Mouse (Mus musculus) neural tube, embryonic 12.5 days (tissue): ENCODE measurements around the gene Fut11. TPM values are rescaled to one million over a fixed set of nuclear protein-coding genes. Genes with fewer than 3 reads are reported as not detected.
A peak's percentile ranks its signal among the peaks of the same experiment; 100 is the strongest.

ENCODE experiments used
- ATAC-seq: fragments of 200-750 bp; cut with Nextera tagmentation; 2 replicates; pipeline ENCODE4 v1.8.0; 2017; ENCODE audit warnings: low read depth, mild to moderate bottlenecking, moderate TSS enrichment, moderate library complexity; ENCODE audit not compliant: low FRiP score
- H3K27ac ChIP-seq: fragments of 300-500 bp; sonication (generic); 2 replicates; pipeline ENCODE4 v1.5.1; 2016
- H3K27me3 ChIP-seq: fragments of 300-500 bp; sonication (generic); replicated peaks from 2 replicates; pipeline ENCODE4 v1.6.1; 2016; ENCODE audit warnings: mild to moderate bottlenecking
- H3K36me3 ChIP-seq: fragments of 300-500 bp; sonication (generic); 2 replicates; pipeline ENCODE4 v1.6.1; 2016; ENCODE audit warnings: mild to moderate bottlenecking
- H3K4me1 ChIP-seq: fragments of 300-500 bp; sonication (generic); 2 replicates; pipeline ENCODE4 v1.6.1; 2016
- H3K4me2 ChIP-seq: fragments of 300-500 bp; sonication (generic); replicated peaks from 2 replicates; pipeline ENCODE4 v1.6.1; 2016; ENCODE audit warnings: mild to moderate bottlenecking
- H3K4me3 ChIP-seq: fragments of 300-500 bp; sonication (generic); 2 replicates; pipeline ENCODE4 v1.5.1; 2016
- H3K9ac ChIP-seq: fragments of 300-500 bp; sonication (generic); 2 replicates; pipeline ENCODE4 v1.6.1; 2016; ENCODE audit warnings: mild to moderate bottlenecking
- H3K9me3 ChIP-seq: fragments of 300-500 bp; sonication (generic); 2 replicates; pipeline ENCODE4 v1.6.1; 2016; ENCODE audit warnings: mild to moderate bottlenecking
- WGBS: fragments of 180-500 bp; shearing (Covaris S2); methylation state at CpG from one replicate; pipeline ENCODE4 v1.1.7; 2016; 5-methylcytosine and 5-hydroxymethylcytosine counted together
- polyA plus RNA-seq: library from polyadenylated mRNA; unstranded; fragments of >200 nt; fragmentation: Nextera tagmentation; extraction: Ambion mirVana; gene quantifications from 2 replicates; pipeline ENCODE4 v1.2.1, GENCODE M21; 2016

Gene Fut11
- polyA plus RNA-seq, 1 experiment from 2014 or later = 28.6 TPM

DNA sequence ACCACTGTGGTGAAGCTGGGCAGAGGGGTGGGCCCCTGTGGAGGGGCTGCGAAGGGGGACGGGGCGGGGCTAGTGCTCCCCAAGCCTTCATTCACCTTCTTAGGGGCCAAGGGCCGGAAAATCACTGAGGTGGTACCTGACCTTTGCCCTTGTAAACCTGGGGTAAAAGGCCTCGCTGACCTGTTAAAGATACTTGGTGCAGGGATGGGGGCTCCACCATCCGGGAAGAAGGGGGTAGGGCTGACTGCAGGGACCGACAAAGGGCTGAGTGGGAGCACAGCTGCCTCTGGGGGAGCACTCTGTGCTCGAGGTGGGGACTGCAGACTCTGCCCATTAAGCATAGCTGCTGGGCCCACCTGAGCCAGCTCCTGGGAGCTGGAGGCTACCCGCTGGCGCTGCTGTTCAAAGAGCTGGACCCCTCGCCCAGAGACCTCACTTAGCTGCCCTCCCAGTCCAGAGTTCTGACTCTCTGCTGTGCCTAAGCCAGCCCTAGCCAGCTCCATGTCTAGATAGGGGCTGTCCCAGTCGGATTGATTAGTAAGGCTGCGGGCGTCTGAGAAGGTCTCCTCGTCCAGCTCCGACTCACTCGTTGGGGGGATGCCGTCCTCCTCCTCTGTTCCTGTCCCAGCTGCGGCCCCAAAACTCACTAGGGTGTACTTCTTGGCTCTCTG is 33.0 kb upstream of the Fut11 start:
- peak; percentile 62 for ATAC-seq
- Histone ChIP-seq H3K4me2 (peak overlapping the region; percentile 88), H3K9ac (peak overlapping the region; percentile 65), H3K4me3 (peak overlapping the region; percentile 46), H3K27ac (peak overlapping the region; percentile 22), H3K4me1 (peaks cover 19% of the 10 kb centered on the region), H3K36me3 (no peaks in the 10 kb centered on the region), H3K27me3 (peaks cover 17% of the 10 kb centered on the region), H3K9me3 (no peaks in the 10 kb centered on the region)
- 9% methylated on average over 19 of the region's 19 CpGs for WGBS

DNA sequence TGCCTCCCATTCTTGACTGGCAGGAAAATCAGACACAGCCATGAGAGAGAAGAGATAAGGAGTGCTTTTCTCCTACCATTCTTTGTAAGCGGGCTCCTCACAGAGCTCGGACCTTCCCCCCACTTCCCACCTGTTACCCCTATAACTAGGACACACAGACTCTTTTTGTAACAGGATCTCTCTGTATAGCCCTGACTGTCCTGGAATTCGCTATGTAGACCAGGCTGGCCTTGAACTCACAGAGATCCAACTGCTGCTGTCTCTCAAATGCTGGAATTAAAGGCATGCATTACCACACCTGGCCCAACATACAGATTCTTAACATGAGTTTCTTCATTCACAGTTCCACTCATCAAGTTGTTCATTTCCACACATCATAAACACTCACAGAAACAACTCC is 32.0 kb upstream of the Fut11 start:
- Histone ChIP-seq H3K9ac (no peak overlapping the region), H3K4me1 (peaks cover 19% of the 10 kb centered on the region), H3K4me3 (no peak overlapping the region), H3K27ac (no peak overlapping the region), H3K9me3 (no peaks in the 10 kb centered on the region), H3K4me2 (no peak overlapping the region), H3K27me3 (peaks cover 19% of the 10 kb centered on the region), H3K36me3 (no peaks in the 10 kb centered on the region)
- 92% methylated on average over 3 of the region's 3 CpGs for WGBS
- no peak for ATAC-seq

- Histone ChIP-seq H3K9me3 (no peaks in the 10 kb centered on the region), H3K4me2 (no peak overlapping the region), H3K4me3 (no peak overlapping the region), H3K27me3 (peaks cover 28% of the 10 kb centered on the region), H3K27ac (no peak overlapping the region), H3K36me3 (no peaks in the 10 kb centered on the region), H3K9ac (no peak overlapping the region), H3K4me1 (peaks cover 19% of the 10 kb centered on the region)
- WGBS = 75% methylated on average over 2 of the region's 2 CpGs
- no peak for ATAC-seq
Measured at GRCm38 (mm10) chr14:20663601-20664000, 31.2 kb upstream of the Fut11 start.

DNA sequence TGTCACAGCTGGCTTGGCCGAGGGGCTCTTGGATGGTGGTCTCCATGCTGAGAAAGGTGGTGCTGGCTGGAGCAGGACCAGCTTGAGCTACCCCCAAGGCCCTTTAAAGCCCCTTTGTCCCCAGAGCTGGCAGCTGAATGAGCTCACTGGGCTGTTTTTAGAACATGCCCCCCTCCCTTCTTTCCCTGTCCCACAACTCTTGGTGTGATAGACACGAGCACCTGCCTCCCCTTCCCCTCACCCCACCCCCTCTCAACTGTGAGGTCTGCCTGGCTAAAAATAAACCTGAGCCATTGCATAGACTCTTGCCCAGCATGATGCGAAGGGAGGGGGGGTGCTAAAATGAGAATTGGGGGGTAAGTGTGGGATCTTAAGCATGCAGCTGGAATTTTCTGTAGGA is 30.3 kb upstream of the Fut11 start:
- no peaks in the 10 kb centered on the region for H3K9me3 ChIP-seq
- 60% methylated on average over 3 of the region's 3 CpGs for WGBS
- peaks cover 28% of the 10 kb centered on the region for H3K27me3 ChIP-seq
- H3K27ac ChIP-seq = no peak overlapping the region
- H3K9ac ChIP-seq = no peak overlapping the region
- H3K4me2 ChIP-seq = no peak overlapping the region
- peaks cover 19% of the 10 kb centered on the region for H3K4me1 ChIP-seq
- no peak for ATAC-seq
- no peak overlapping the region for H3K4me3 ChIP-seq
- no peaks in the 10 kb centered on the region for H3K36me3 ChIP-seq

DNA sequence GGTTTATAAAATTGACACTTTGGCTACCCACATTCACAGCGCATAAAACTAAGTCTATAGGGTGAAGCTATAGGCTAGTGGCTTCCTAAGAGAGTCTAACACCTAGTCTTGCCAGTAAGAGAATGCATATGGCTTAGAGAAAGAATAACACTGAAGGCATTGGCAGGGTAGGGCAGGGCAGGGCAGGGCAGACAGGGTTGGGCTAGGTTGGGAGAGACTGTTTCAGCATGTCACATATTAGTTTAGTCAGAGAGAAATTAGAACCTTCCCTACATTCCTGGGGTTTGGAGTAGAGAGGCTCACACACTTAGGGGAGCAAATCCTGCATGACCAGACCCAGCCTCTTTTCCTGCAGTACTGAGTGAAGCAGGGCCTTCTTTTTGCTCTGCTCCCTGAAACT is 27.3 kb upstream of the Fut11 start:
- no peaks in the 10 kb centered on the region for H3K9me3 ChIP-seq
- peaks cover 31% of the 10 kb centered on the region for H3K27me3 ChIP-seq
- no peaks in the 10 kb centered on the region for H3K36me3 ChIP-seq
- 73% methylated on average over 1 of the region's 1 CpGs for WGBS
- no peak overlapping the region for H3K27ac ChIP-seq
- no peak overlapping the region for H3K9ac ChIP-seq
- ATAC-seq = no peak
- no peak overlapping the region for H3K4me2 ChIP-seq
- no peak overlapping the region for H3K4me3 ChIP-seq
- H3K4me1 ChIP-seq = peaks cover 5% of the 10 kb centered on the region; the same call in 1 of the 2 replicates

- 86% methylated on average over 8 of the region's 8 CpGs for WGBS
Measured at GRCm38 (mm10) chr14:20668154-20668810, 26.5 kb upstream of the Fut11 start, which contains the start of gene Synpo2l. Synpo2l (minus strand) TSS chr14:20668354.

GRCm38 (mm10) chr14:20672990-20673389 is 21.8 kb upstream of the Fut11 start:
- no peak overlapping the region for H3K4me2 ChIP-seq
- ATAC-seq = no peak
- 88% methylated on average over 2 of the region's 2 CpGs for WGBS

More at GRCm38 (mm10) chr14:20668154-20668810, 26.5 kb upstream of the Fut11 start, which contains the start of gene Synpo2l:
- Histone ChIP-seq H3K4me1 (peaks cover 5% of the 10 kb centered on the region; the same call in 1 of the 2 replicates), H3K9me3 (no peaks in the 10 kb centered on the region), H3K9ac (no peak within 1 kb of the TSS), H3K4me3 (no peak within 1 kb of the TSS), H3K27me3 (peaks cover 26% of the 10 kb centered on the region), H3K36me3 (no peaks in the 10 kb centered on the region), H3K27ac (no peak within 1 kb of the TSS), H3K4me2 (no peak within 1 kb of the TSS)
- no peak for ATAC-seq

GRCm38 (mm10) chr14:20673735-20674063 is 21.1 kb upstream of the Fut11 start:
- Histone ChIP-seq H3K9me3 (no peaks in the 10 kb centered on the region), H3K27me3 (peaks cover 7% of the 10 kb centered on the region; the same call in 1 of the 2 replicates), H3K9ac (0 out of 2 replicates have a peak overlapping the region, but pooled peaks have one; percentile 33), H3K4me3 (peak overlapping the region; percentile 60), H3K27ac (no peak overlapping the region), H3K4me2 (peak overlapping the region; percentile 70), H3K4me1 (peaks cover 8% of the 10 kb centered on the region), H3K36me3 (peaks cover 24% of the 10 kb centered on the region)
- ATAC-seq = peak; percentile 78
- 14% methylated on average over 13 of the region's 13 CpGs for WGBS

More at GRCm38 (mm10) chr14:20672990-20673389, 21.8 kb upstream of the Fut11 start:
- Histone ChIP-seq H3K36me3 (peaks cover 17% of the 10 kb centered on the region), H3K9me3 (no peaks in the 10 kb centered on the region), H3K9ac (no peak overlapping the region), H3K4me1 (peaks cover 8% of the 10 kb centered on the region), H3K27ac (no peak overlapping the region), H3K4me3 (no peak overlapping the region), H3K27me3 (peaks cover 13% of the 10 kb centered on the region)

DNA sequence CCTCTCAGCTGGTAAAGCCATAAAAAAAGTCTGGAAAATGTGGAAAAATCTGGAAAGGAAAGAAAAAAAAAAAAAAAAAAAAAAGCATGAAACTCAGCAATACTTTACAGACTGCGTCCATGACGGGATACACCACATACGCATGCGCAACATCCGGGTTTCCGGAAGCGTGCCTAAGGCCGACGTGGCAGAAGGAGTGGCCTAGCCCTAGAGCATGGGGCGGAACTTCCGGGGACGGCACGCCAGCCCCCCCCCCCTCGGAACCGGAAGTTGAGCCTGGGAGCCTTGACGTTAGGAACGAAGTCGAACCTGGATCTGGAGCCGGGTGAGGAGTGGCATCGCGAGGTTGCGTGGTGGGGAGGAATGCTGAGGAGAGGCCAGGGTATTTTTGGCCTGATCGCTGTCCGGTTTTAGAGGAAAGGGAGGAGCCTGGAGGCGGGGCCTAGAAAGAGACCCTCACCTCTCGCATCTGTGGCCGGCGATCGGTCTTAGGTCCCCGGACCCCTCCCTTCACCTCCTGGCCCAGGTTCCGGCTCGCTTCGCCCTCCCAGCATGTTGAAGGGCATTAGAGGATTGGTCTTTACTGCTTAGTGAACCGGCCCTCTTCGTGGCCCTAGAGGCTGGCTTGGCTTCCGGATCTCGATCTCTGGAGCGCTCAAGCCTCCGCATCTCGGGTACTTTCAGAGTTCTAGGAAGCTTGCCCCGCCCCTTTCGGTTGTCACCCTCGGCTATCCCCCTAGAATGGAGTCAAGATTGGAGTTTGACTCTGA is 20.5 kb upstream of the Fut11 start, which contains the start of gene Sec24c:
TSS of gene Sec24c (plus strand) at position 245 of the 770 bp plus-strand sequence.
- Histone ChIP-seq H3K9ac (peak within 1 kb of the TSS; percentile 66), H3K9me3 (no peaks in the 10 kb centered on the region), H3K4me2 (peak within 1 kb of the TSS; percentile 70), H3K27me3 (peaks cover 7% of the 10 kb centered on the region; the same call in 1 of the 2 replicates), H3K4me1 (peaks cover 8% of the 10 kb centered on the region), H3K4me3 (peak within 1 kb of the TSS; percentile 60), H3K27ac (peak within 1 kb of the TSS; percentile 23; the same call in 1 of the 2 replicates), H3K36me3 (peaks cover 29% of the 10 kb centered on the region)
- 2% methylated on average over 43 of the region's 43 CpGs for WGBS
- peak; percentile 97 for ATAC-seq

- Histone ChIP-seq H3K9ac (no peak overlapping the region), H3K9me3 (no peaks in the 10 kb centered on the region), H3K36me3 (peaks cover 65% of the 10 kb centered on the region), H3K4me2 (no peak overlapping the region), H3K4me3 (no peak overlapping the region), H3K4me1 (peaks cover 8% of the 10 kb centered on the region), H3K27me3 (no peaks in the 10 kb centered on the region), H3K27ac (no peak overlapping the region)
- ATAC-seq = no peak
- WGBS = 94% methylated on average over 4 of the region's 4 CpGs
Measured at GRCm38 (mm10) chr14:20677906-20678305, 16.9 kb upstream of the Fut11 start.

GRCm38 (mm10) chr14:20681742-20682141 is 13.0 kb upstream of the Fut11 start:
- Histone ChIP-seq H3K36me3 (peaks cover 93% of the 10 kb centered on the region), H3K9me3 (no peaks in the 10 kb centered on the region), H3K9ac (no peak overlapping the region), H3K27me3 (no peaks in the 10 kb centered on the region), H3K4me3 (no peak overlapping the region), H3K27ac (no peak overlapping the region), H3K4me2 (no peak overlapping the region), H3K4me1 (no peaks in the 10 kb centered on the region)
- no peak for ATAC-seq
- 92% methylated on average over 2 of the region's 2 CpGs for WGBS

DNA sequence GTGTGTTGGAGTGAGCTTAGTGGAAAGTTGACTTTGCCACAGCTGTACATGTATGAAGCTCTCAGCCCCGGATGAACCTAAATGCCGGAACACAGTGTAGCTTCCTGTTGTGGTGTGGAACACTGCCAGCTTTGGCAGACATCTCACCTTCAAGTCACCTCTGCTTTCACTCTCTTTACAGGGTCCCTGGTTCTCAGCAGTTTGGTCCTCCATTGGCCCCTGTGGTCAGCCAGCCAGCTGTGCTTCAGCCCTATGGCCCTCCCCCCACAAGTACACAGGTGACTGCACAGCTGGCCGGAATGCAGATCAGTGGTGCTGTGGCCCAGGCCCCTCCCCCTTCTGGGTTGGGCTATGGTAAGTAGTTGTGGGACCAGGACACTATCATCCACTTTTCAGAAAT is 12.3 kb upstream of the Fut11 start:
- Histone ChIP-seq H3K9me3 (no peaks in the 10 kb centered on the region), H3K36me3 (peaks cover 97% of the 10 kb centered on the region), H3K4me2 (no peak overlapping the region), H3K27ac (no peak overlapping the region), H3K4me1 (no peaks in the 10 kb centered on the region), H3K4me3 (no peak overlapping the region), H3K9ac (no peak overlapping the region), H3K27me3 (no peaks in the 10 kb centered on the region)
- WGBS = 85% methylated on average over 3 of the region's 3 CpGs
- no peak for ATAC-seq
